Mouse (Mus musculus) lung, postnatal 0 days (tissue): ENCODE data around the gene Fam172a.

ENCODE experiments used
- CTCF ChIP-seq: IDR thresholded peaks from 2 replicates; pipeline ENCODE4 v1.5.1; 2016; ENCODE audit warnings: antibody characterized with exemption, mild to moderate bottlenecking
- EP300 ChIP-seq: IDR thresholded peaks from 2 replicates; pipeline ENCODE4 v1.6.1; 2016; ENCODE audit warnings: antibody characterized with exemption, mild to moderate bottlenecking, control low read depth

GRCm38 (mm10) chr13:78043203-78043602 is 341.4 kb downstream of the Fam172a start:
- TF ChIP-seq CTCF (no peak), EP300 (no peak)
